8 mouse cellular contexts compared by ENCODE assay signal in genomic region chr10:12868189-12869028, GRCm38 (mm10). TPM values are rescaled to one million over a fixed set of nuclear protein-coding genes. Genes with fewer than 3 reads are reported as not detected.
A peak's percentile ranks its signal among the peaks of the same experiment; 100 is the strongest.
DNase-seq lines count a peak whose midpoint lies in the region; ATAC-seq and TF ChIP-seq lines count a peak whose summit lies in the region.

No protein-coding gene starts in this region.

- intact Hi-C loops in heart, postnatal 10 days (cut with DNase I), result loop anchor here (2.0 to 5.0 kb wide), 4 partner anchors 54 to 178 kb away; no protein-coding TSS in a partner anchor

- peaks cover 5% of the 10 kb centered on the region for H3K4me1 ChIP-seq in brown adipose tissue, adult 24 weeks (ENCODE audit: control insufficient read depth, insufficient read depth, insufficient read length, low read length)
- peaks cover 10% of the 10 kb centered on the region for H3K4me1 ChIP-seq in spleen, adult 2 months (ENCODE audit: control insufficient read depth, insufficient read depth, insufficient read length)

- ATAC-seq in erythroid progenitor cell, adult 5-6 weeks (replicated peaks; ENCODE audit: low FRiP score, poor library complexity, severe bottlenecking), result peak; percentile 62

- no peaks in the 10 kb centered on the region for H3K36me3 ChIP-seq in spleen, adult 2 months (ENCODE audit: control insufficient read depth, insufficient read depth, low read length)

- peak overlapping the region; percentile 90 for H3K27ac ChIP-seq in brown adipose tissue, adult 24 weeks (replicated peaks; ENCODE audit: low read depth, low read length)
- H3K27ac ChIP-seq in spleen, adult 2 months (ENCODE audit: insufficient read depth, low read length), result peak overlapping the region; percentile 83

- WGBS in spleen, adult 2 months, result under 1% methylated on average over 41 of the region's 41 CpGs

- H3K4me3 ChIP-seq in brown adipose tissue, adult 24 weeks (ENCODE audit: insufficient read depth, low read depth, low read length), result peak overlapping the region; percentile 97
- H3K4me3 ChIP-seq in spleen, adult 2 months (ENCODE audit: extremely low read depth, insufficient read depth, insufficient read length), result peak overlapping the region; percentile 78

- TF ChIP-seq POLR2A in spleen, adult 2 months (IDR thresholded peaks at IDR 0.05; ENCODE audit: low read depth, low read length), result no peak

- peak; percentile 73 for DNase-seq in MEL-GATA-1-ER (ENCODE audit: extremely low read depth, low read depth)
- DNase-seq in heart, postnatal 10 days, result peak; percentile 81 to 83
- peak; percentile 80 to 88 for DNase-seq in kidney, postnatal 4 days
- DNase-seq in mesoderm, embryonic 11.5 days (ENCODE audit: low read depth, low spot score), result peak; percentile 77
- peak; percentile 61 to 79 for DNase-seq in spleen, adult 2 months (ENCODE audit: low read depth in 1 of 2, low spot score in 2 of 2)
- DNase-seq in left cerebral cortex, adult 11 months (ENCODE audit: low spot score), result no peak

- peaks cover 6% of the 10 kb centered on the region for H3K27me3 ChIP-seq in spleen, adult 2 months (ENCODE audit: control insufficient read depth, insufficient read depth, low read length)

- TF ChIP-seq CTCF in spleen, adult 2 months (IDR thresholded peaks at IDR 0.05; ENCODE audit: extremely low read depth, insufficient read depth, insufficient read length, insufficient replicate concordance), result no peak

RNA-seq across cellular contexts. Expression of gene Utrn, which starts 0.8 kb away (rescaled TPM):
- 27.9 and 42.7 TPM in 2 replicates for polyA plus RNA-seq in brown adipose tissue, adult 24 weeks (2012; ENCODE audit: insufficient read depth, insufficient read length, missing spikeins)
- total RNA-seq in erythroid progenitor cell, adult 5-6 weeks (2015; ENCODE audit: low replicate concordance), result 8.3 and 23.5 TPM in 2 replicates
- 6.3 and 11.8 TPM in 2 replicates for total RNA-seq in erythroid progenitor cell, adult 5-6 weeks (2017; ENCODE audit: low replicate concordance)
- total RNA-seq in heart, postnatal 10 days (2021), result 10 to 100 TPM; 77.6 to 80.3 TPM
- polyA plus RNA-seq in spleen, adult 2 months (2012; rRNA removed), result 13.2 and 14.9 TPM in 2 replicates
